Mouse (Mus musculus) B cell, adult 67 days (primary cell): Measurements from ENCODE around the gene Gm21586. TPM values are rescaled to one million over a fixed set of nuclear protein-coding genes. Genes with fewer than 3 reads are reported as not detected.

ENCODE experiments used
- total RNA-seq, 2 experiments: library from RNA; stranded (reverse); gene quantifications; 4 replicates each; pipeline ENCODE4 v1.2.4; 2023

Gene Gm21586
- total RNA-seq: not detected

GRCm38 (mm10) chr4:42439078-42439477, at the start of gene Gm21586:
TSS of gene Gm21586 (plus strand) at chr4:42439378.

GRCm38 (mm10) chr4:42466452-42466851, 27.3 kb downstream of the Gm21586 start, which contains the start of gene Gm2163:
TSS of gene Gm2163 (plus strand) at chr4:42466752.

Other genes starting within 250 kb of the Gm21586 start
- not detected for gene Gm10600, start 198.7 kb upstream of the Gm21586 start, total RNA-seq
- gene Ccl21b, start 183.6 kb upstream of the Gm21586 start, total RNA-seq: not detected
- not detected for gene Gm21953, start 145.1 kb upstream of the Gm21586 start, total RNA-seq
- gene Fam205a3, start 121.0 kb upstream of the Gm21586 start, total RNA-seq: not detected
- not detected for gene Gm2163, start 27.4 kb downstream of the Gm21586 start, total RNA-seq
- gene Fam205a2, start 88.8 kb downstream of the Gm21586 start, total RNA-seq: not detected
- gene Gm10591, start 172.8 kb downstream of the Gm21586 start, total RNA-seq: not detected
- gene Gm2564, start 190.3 kb downstream of the Gm21586 start, total RNA-seq: not detected
- not detected for gene Ccl27b, start 215.9 kb downstream of the Gm21586 start, total RNA-seq
- gene Il11ra2, start 222.5 kb downstream of the Gm21586 start, total RNA-seq: not detected